Mouse (Mus musculus): ENCODE data around the gene Arvcf. TPM values are rescaled to one million over a fixed set of nuclear protein-coding genes. Genes with fewer than 3 reads are reported as not detected.

Arvcf gene
- total and polyA plus RNA-seq, 2 experiments from 2014 or later, result 48.9 to 168 TPM

- WGBS, result 85% methylated on average over 8 of the region's 8 CpGs
- no peaks in the 10 kb centered on the region for H3K27me3 ChIP-seq (ENCODE audit: insufficient read depth, low read length)
- H3K4me2 ChIP-seq (ENCODE audit: low read depth, low read length), result no peak overlapping the region
- H3K4me3 ChIP-seq (ENCODE audit: low read length), result no peak overlapping the region
- no peak for ATAC-seq
- no peak for DNase-seq (ENCODE audit: low spot score)
- no peak for TF ChIP-seq CTCF (IDR thresholded peaks at IDR 0.05; ENCODE audit: low read depth)
- H3K36me3 ChIP-seq (ENCODE audit: insufficient read depth, low read length), result no peaks in the 10 kb centered on the region
- H3K9me3 ChIP-seq (ENCODE audit: low read length), result no peaks in the 10 kb centered on the region
- H3K27ac ChIP-seq, result no peak overlapping the region
- peaks cover 8% of the 10 kb centered on the region for H3K4me1 ChIP-seq (ENCODE audit: insufficient read depth, low read length)
- H3K9ac ChIP-seq (replicated peaks; ENCODE audit: low read length), result no peak overlapping the region
These were observed 82.7 kb downstream of the Arvcf start for GRCm38 (mm10) chr16:18430641-18431212.

GRCm38 (mm10) chr16:18433341-18433920, 85.4 kb downstream of the Arvcf start:
- Histone ChIP-seq H3K4me2 (ENCODE audit: low read depth, low read length) (no peak overlapping the region), H3K27ac (no peak overlapping the region), H3K4me3 (ENCODE audit: low read length) (no peak overlapping the region), H3K9me3 (ENCODE audit: low read length) (no peaks in the 10 kb centered on the region), H3K27me3 (ENCODE audit: insufficient read depth, low read length) (no peaks in the 10 kb centered on the region), H3K9ac (replicated peaks; ENCODE audit: low read length) (no peak overlapping the region), H3K36me3 (ENCODE audit: insufficient read depth, low read length) (0 out of 2 replicates have a peak, but pooled peaks cover 4% of the 10 kb centered on the region), H3K4me1 (ENCODE audit: insufficient read depth, low read length) (no peaks in the 10 kb centered on the region)
- ATAC-seq (no peak), DNase-seq (ENCODE audit: low spot score) (no peak)
- 93% methylated on average over 5 of the region's 5 CpGs for WGBS
- no peak for TF ChIP-seq CTCF (IDR thresholded peaks at IDR 0.05; ENCODE audit: low read depth)

- Histone ChIP-seq H3K4me1 (ENCODE audit: insufficient read depth, low read length) (no peaks in the 10 kb centered on the region), H3K4me3 (ENCODE audit: low read length) (no peak overlapping the region), H3K4me2 (ENCODE audit: low read depth, low read length) (no peak overlapping the region), H3K36me3 (ENCODE audit: insufficient read depth, low read length) (peaks cover 8% of the 10 kb centered on the region; the same call in 1 of the 2 replicates), H3K27me3 (ENCODE audit: insufficient read depth, low read length) (no peaks in the 10 kb centered on the region), H3K9ac (replicated peaks; ENCODE audit: low read length) (no peak overlapping the region), H3K27ac (no peak overlapping the region), H3K9me3 (ENCODE audit: low read length) (no peaks in the 10 kb centered on the region)
- ATAC-seq, result no peak
- no peak for DNase-seq (ENCODE audit: low spot score)
- TF ChIP-seq CTCF (IDR thresholded peaks at IDR 0.05; ENCODE audit: low read depth), result no peak
- WGBS, result 84% methylated on average over 6 of the region's 6 CpGs
These were observed 88.1 kb downstream of the Arvcf start for GRCm38 (mm10) chr16:18436128-18436527.

- H3K36me3 ChIP-seq (ENCODE audit: insufficient read depth, low read length), result peaks cover 8% of the 10 kb centered on the region
- 19% methylated on average over 8 of the region's 8 CpGs for whole genome bisulfite sequencing
These were observed 95.4 kb downstream of the Arvcf start for GRCm38 (mm10) chr16:18443385-18443841.

GRCm38 (mm10) chr16:18447243-18447642, 99.3 kb downstream of the Arvcf start:
- TF ChIP-seq CTCF (IDR thresholded peaks at IDR 0.05; ENCODE audit: low read depth), result no peak
- Histone ChIP-seq H3K4me1 (ENCODE audit: insufficient read depth, low read length) (0 out of 2 replicates have a peak, but pooled peaks cover 4% of the 10 kb centered on the region), H3K4me2 (ENCODE audit: low read depth, low read length) (no peak overlapping the region), H3K4me3 (ENCODE audit: low read length) (no peak overlapping the region), H3K9me3 (ENCODE audit: low read length) (no peaks in the 10 kb centered on the region), H3K27ac (no peak overlapping the region), H3K9ac (replicated peaks; ENCODE audit: low read length) (no peak overlapping the region), H3K36me3 (ENCODE audit: insufficient read depth, low read length) (no peaks in the 10 kb centered on the region), H3K27me3 (ENCODE audit: insufficient read depth, low read length) (no peaks in the 10 kb centered on the region)
- no peak for ATAC-seq
- DNase-seq (ENCODE audit: low spot score), result no peak

More at GRCm38 (mm10) chr16:18443385-18443841, 95.4 kb downstream of the Arvcf start:
- ATAC-seq (peak; percentile 87), DNase-seq (ENCODE audit: low spot score) (peak; percentile 96)
- peak; percentile 100 for TF ChIP-seq CTCF (IDR thresholded peaks at IDR 0.05; ENCODE audit: low read depth)
- no peak overlapping the region for H3K4me2 ChIP-seq (ENCODE audit: low read depth, low read length)
- H3K4me1 ChIP-seq (ENCODE audit: insufficient read depth, low read length), result no peaks in the 10 kb centered on the region
- H3K9ac ChIP-seq (replicated peaks; ENCODE audit: low read length), result no peak overlapping the region
- H3K9me3 ChIP-seq (ENCODE audit: low read length), result no peaks in the 10 kb centered on the region
- H3K4me3 ChIP-seq (ENCODE audit: low read length), result no peak overlapping the region
- no peaks in the 10 kb centered on the region for H3K27me3 ChIP-seq (ENCODE audit: insufficient read depth, low read length)
- H3K27ac ChIP-seq, result no peak overlapping the region

- no peak overlapping the region for H3K4me2 ChIP-seq (ENCODE audit: low read depth, low read length)
- H3K27ac ChIP-seq, result no peak overlapping the region
- no peak for DNase-seq (ENCODE audit: low spot score)
- H3K9me3 ChIP-seq (ENCODE audit: low read length), result no peaks in the 10 kb centered on the region
- H3K36me3 ChIP-seq (ENCODE audit: insufficient read depth, low read length), result no peaks in the 10 kb centered on the region
- ATAC-seq, result no peak
- no peak overlapping the region for H3K4me3 ChIP-seq (ENCODE audit: low read length)
- 0 out of 2 replicates have a peak, but pooled peaks cover 4% of the 10 kb centered on the region for H3K4me1 ChIP-seq (ENCODE audit: insufficient read depth, low read length)
- no peak overlapping the region for H3K9ac ChIP-seq (replicated peaks; ENCODE audit: low read length)
- no peak for TF ChIP-seq CTCF (IDR thresholded peaks at IDR 0.05; ENCODE audit: low read depth)
- 86% methylated on average over 6 of the region's 6 CpGs for WGBS
- no peaks in the 10 kb centered on the region for H3K27me3 ChIP-seq (ENCODE audit: insufficient read depth, low read length)
These were observed 100.1 kb downstream of the Arvcf start for GRCm38 (mm10) chr16:18448104-18448503.

GRCm38 (mm10) chr16:18449005-18449404, 101.0 kb downstream of the Arvcf start:
- DNase-seq (ENCODE audit: low spot score) (no peak), ATAC-seq (no peak)
- H3K27ac ChIP-seq, result no peak overlapping the region
- no peak for TF ChIP-seq CTCF (IDR thresholded peaks at IDR 0.05; ENCODE audit: low read depth)
- no peaks in the 10 kb centered on the region for H3K27me3 ChIP-seq (ENCODE audit: insufficient read depth, low read length)
- H3K36me3 ChIP-seq (ENCODE audit: insufficient read depth, low read length), result no peaks in the 10 kb centered on the region
- H3K4me1 ChIP-seq (ENCODE audit: insufficient read depth, low read length), result 0 out of 2 replicates have a peak, but pooled peaks cover 4% of the 10 kb centered on the region
- WGBS, result 92% methylated on average over 4 of the region's 4 CpGs
- no peak overlapping the region for H3K9ac ChIP-seq (replicated peaks; ENCODE audit: low read length)
- H3K4me3 ChIP-seq (ENCODE audit: low read length), result no peak overlapping the region
- no peaks in the 10 kb centered on the region for H3K9me3 ChIP-seq (ENCODE audit: low read length)
- no peak overlapping the region for H3K4me2 ChIP-seq (ENCODE audit: low read depth, low read length)

Data from hindbrain, postnatal 0 days (tissue).